Mouse (Mus musculus) gastrocnemius, adult 18-20 months (tissue): Measurements from ENCODE around the gene Tmed8. TPM values are rescaled to one million over a fixed set of nuclear protein-coding genes. Genes with fewer than 3 reads are reported as not detected.

Experiments
- total RNA-seq, 2 experiments: library from RNA; stranded (reverse); gene quantifications; 2 replicates each; pipeline ENCODE4 v1.2.3; 2021

Gene Tmed8
- total RNA-seq, 2 experiments from 2014 or later: 1.3 to 1.4 TPM

Other genes with a start within 250 kb of the Tmed8 start
- not detected for gene Zdhhc22, start 210.0 kb downstream of the Tmed8 start, total RNA-seq
- gene Tmem63c, start 179.1 kb downstream of the Tmed8 start, total RNA-seq: not detected
- not detected for gene Ngb, start 97.9 kb downstream of the Tmed8 start, total RNA-seq
- gene Gstz1, start 53.3 kb downstream of the Tmed8 start, total RNA-seq: 10 to 100 TPM; 35.6 to 42.6 TPM
- 1 to 10 TPM; 4.1 to 5.3 TPM for gene Pomt2, start 52.5 kb downstream of the Tmed8 start, total RNA-seq
- gene Samd15, start 731 bp downstream of the Tmed8 start, total RNA-seq: under 1 TPM in 1 of 2 experiments, not detected in 1; 0.25 TPM
- under 1 TPM; 0.55 to 0.94 TPM for gene Noxred1, start 38.3 kb upstream of the Tmed8 start, total RNA-seq
- 1 to 10 TPM; 6.1 to 9.1 TPM for gene Vipas39, start 65.8 kb upstream of the Tmed8 start, total RNA-seq
- gene Ahsa1, start 66.0 kb upstream of the Tmed8 start, total RNA-seq: 100 to 1,000 TPM; 121 to 129 TPM
- not detected for gene Ism2, start 99.3 kb upstream of the Tmed8 start, total RNA-seq
- 1 to 10 TPM; 7.9 to 10.0 TPM for gene Sptlc2, start 187.9 kb upstream of the Tmed8 start, total RNA-seq
- 100 to 1,000 TPM; 159 to 162 TPM for gene Slirp, start 243.4 kb upstream of the Tmed8 start, total RNA-seq
- 1 to 10 TPM; 4.1 to 5.5 TPM for gene Alkbh1, start 243.6 kb upstream of the Tmed8 start, total RNA-seq